Mouse (Mus musculus) embryonic facial prominence, embryonic 10.5 days (tissue): ENCODE data around the gene Dpp6. TPM values are rescaled to one million over a fixed set of nuclear protein-coding genes. Genes with fewer than 3 reads are reported as not detected.

Source experiments
- DNase-seq: peaks from one replicate; pipeline ENCODE4 v3.0.0-alpha.2; 2017; ENCODE audit warnings: low spot score
- H3K27ac ChIP-seq: fragments of 300-500 bp; sonication (generic); replicated peaks from 2 replicates; pipeline ENCODE4 v1.5.1; 2016; ENCODE audit warnings: mild to moderate bottlenecking
- H3K27me3 ChIP-seq: fragments of 300-500 bp; sonication (generic); replicated peaks from 2 replicates; pipeline ENCODE4 v1.6.1; 2016; ENCODE audit warnings: low read depth, mild to moderate bottlenecking; ENCODE audit not compliant: poor library complexity, severe bottlenecking
- H3K36me3 ChIP-seq: fragments of 300-500 bp; sonication (generic); replicated peaks from 2 replicates; pipeline ENCODE4 v1.6.1; 2016; ENCODE audit warnings: mild to moderate bottlenecking, moderate library complexity
- H3K4me1 ChIP-seq: fragments of 300-500 bp; sonication (generic); 2 replicates; pipeline ENCODE4 v1.6.1; 2016
- H3K4me3 ChIP-seq: fragments of 300-500 bp; sonication (generic); 2 replicates; pipeline ENCODE4 v1.5.1; 2016; ENCODE audit warnings: mild to moderate bottlenecking, moderate library complexity
- H3K9me3 ChIP-seq: fragments of 300-500 bp; sonication (generic); 2 replicates; pipeline ENCODE4 v1.6.1; 2016; ENCODE audit warnings: mild to moderate bottlenecking
- WGBS: fragments of 180-500 bp; shearing (Covaris S2); methylation state at CpG from one replicate; pipeline ENCODE4 v1.1.7; 2016; 5-methylcytosine and 5-hydroxymethylcytosine counted together
- polyA plus RNA-seq: library from polyadenylated mRNA; unstranded; fragments of >200 nt; fragmentation: Nextera tagmentation; extraction: Ambion mirVana; gene quantifications from 2 replicates; pipeline ENCODE4 v1.2.1, GENCODE M21; 2016

Gene Dpp6
- polyA plus RNA-seq, 1 experiment from 2014 or later = 2.4 TPM

GRCm38 (mm10) chr5:27048926-27049325, 231.9 kb downstream of the Dpp6 start:
- WGBS = 4% methylated on average over 9 of the region's 9 CpGs
- H3K4me3 ChIP-seq = peak overlapping the region; percentile 61

DNA sequence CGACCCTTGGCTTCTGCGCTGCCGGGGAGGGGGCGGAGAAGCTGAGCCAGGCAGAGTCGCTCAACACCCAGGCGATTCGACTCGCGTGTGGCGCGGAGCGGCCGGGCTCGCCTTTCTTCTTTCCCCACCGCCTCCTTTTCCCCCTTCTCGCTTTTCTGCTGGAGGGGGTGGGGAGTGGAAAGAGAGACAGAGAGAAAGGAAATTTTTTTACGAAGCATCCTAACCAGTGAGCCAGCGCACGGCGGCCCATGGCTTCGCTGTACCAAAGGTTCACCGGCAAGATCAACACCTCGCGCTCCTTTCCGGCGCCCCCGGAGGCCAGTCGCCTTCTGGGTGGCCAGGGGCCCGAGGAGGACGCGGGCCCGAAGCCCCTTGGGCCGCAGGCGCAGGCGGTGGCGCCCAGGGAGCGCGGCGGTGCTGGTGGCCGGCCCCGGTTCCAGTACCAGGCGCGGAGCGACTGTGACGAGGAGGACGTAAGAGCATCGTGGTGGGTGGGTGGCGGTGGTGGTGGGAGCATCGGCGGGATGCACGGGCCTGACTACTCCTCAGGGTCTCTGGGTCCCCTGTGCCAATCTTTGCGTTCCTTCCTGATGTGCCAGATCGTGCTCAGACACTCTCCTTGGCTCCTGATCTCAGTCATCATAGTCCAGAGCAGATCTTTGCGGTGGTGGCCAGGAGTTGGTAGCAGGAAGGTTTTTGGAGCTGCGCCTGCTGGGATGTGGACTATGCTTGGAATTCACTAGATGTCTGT, 232.5 kb downstream of the Dpp6 start:
- 2% methylated on average over 55 of the region's 55 CpGs for WGBS
- H3K27me3 ChIP-seq = peaks cover 47% of the 10 kb centered on the region
- no peak overlapping the region for H3K27ac ChIP-seq
- peak; percentile 27 for DNase-seq
- no peaks in the 10 kb centered on the region for H3K9me3 ChIP-seq
- H3K4me1 ChIP-seq = peaks cover 16% of the 10 kb centered on the region
- H3K36me3 ChIP-seq = no peaks in the 10 kb centered on the region
- H3K4me3 ChIP-seq = peak overlapping the region; percentile 61

More at GRCm38 (mm10) chr5:27048926-27049325, 231.9 kb downstream of the Dpp6 start:
- H3K4me1 ChIP-seq = peaks cover 17% of the 10 kb centered on the region
- H3K27ac ChIP-seq = no peak overlapping the region
- peak; percentile 13 for DNase-seq
- H3K36me3 ChIP-seq = no peaks in the 10 kb centered on the region
- no peaks in the 10 kb centered on the region for H3K9me3 ChIP-seq
- peaks cover 47% of the 10 kb centered on the region for H3K27me3 ChIP-seq

DNA sequence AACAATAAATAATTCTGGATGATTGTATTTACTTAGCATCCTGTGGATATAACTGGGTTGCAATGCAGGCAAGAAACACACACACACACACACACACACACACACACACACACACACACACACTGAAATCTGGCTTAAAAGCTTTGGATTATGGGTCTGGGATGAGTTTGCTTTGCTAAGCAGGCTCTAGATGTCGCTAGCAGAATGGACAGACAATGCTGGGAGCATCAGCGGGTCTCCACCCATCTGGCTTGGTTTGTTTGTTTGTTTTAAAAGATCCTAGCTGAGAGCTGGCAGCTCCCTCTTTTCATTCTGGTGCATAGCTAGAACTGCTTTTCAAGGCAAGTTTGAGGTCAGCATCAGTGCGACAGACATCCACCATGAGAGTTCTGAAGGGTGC, 234.2 kb downstream of the Dpp6 start:
- H3K4me1 ChIP-seq = peaks cover 14% of the 10 kb centered on the region
- no peak overlapping the region for H3K4me3 ChIP-seq
- H3K27me3 ChIP-seq = peaks cover 47% of the 10 kb centered on the region
- H3K27ac ChIP-seq = no peak overlapping the region
- 38% methylated on average over 3 of the region's 3 CpGs for WGBS
- DNase-seq = no peak
- no peaks in the 10 kb centered on the region for H3K9me3 ChIP-seq
- no peaks in the 10 kb centered on the region for H3K36me3 ChIP-seq

GRCm38 (mm10) chr5:27052441-27052840, 235.4 kb downstream of the Dpp6 start:
- peak; percentile 29 for DNase-seq
- H3K27me3 ChIP-seq = peaks cover 44% of the 10 kb centered on the region
- H3K4me1 ChIP-seq = peaks cover 14% of the 10 kb centered on the region
- H3K9me3 ChIP-seq = no peaks in the 10 kb centered on the region
- no peaks in the 10 kb centered on the region for H3K36me3 ChIP-seq
- no peak overlapping the region for H3K4me3 ChIP-seq
- WGBS = 23% methylated on average over 2 of the region's 2 CpGs
- no peak overlapping the region for H3K27ac ChIP-seq

- WGBS = 58% methylated on average over 5 of the region's 5 CpGs
- Histone ChIP-seq H3K4me3 (no peak overlapping the region), H3K9me3 (no peaks in the 10 kb centered on the region), H3K36me3 (no peaks in the 10 kb centered on the region), H3K4me1 (peaks cover 3% of the 10 kb centered on the region; the same call in 1 of the 2 replicates), H3K27me3 (peaks cover 4% of the 10 kb centered on the region), H3K27ac (no peak overlapping the region)
- no peak for DNase-seq
Observed at GRCm38 (mm10) chr5:27056436-27056835, 239.4 kb downstream of the Dpp6 start.

- no peak for DNase-seq
Observed at GRCm38 (mm10) chr5:27060114-27060513, 243.1 kb downstream of the Dpp6 start.

GRCm38 (mm10) chr5:27063871-27064270, 246.9 kb downstream of the Dpp6 start:
- Histone ChIP-seq H3K27me3 (no peaks in the 10 kb centered on the region), H3K9me3 (no peaks in the 10 kb centered on the region), H3K27ac (no peak overlapping the region), H3K36me3 (no peaks in the 10 kb centered on the region), H3K4me3 (no peak overlapping the region), H3K4me1 (peaks cover 3% of the 10 kb centered on the region; the same call in 1 of the 2 replicates)
- DNase-seq = no peak
- WGBS = 77% methylated on average over 1 of the region's 1 CpGs

More at GRCm38 (mm10) chr5:27060114-27060513, 243.1 kb downstream of the Dpp6 start:
- Histone ChIP-seq H3K9me3 (no peaks in the 10 kb centered on the region), H3K27ac (no peak overlapping the region), H3K4me3 (no peak overlapping the region), H3K4me1 (peaks cover 3% of the 10 kb centered on the region; the same call in 1 of the 2 replicates), H3K27me3 (no peaks in the 10 kb centered on the region), H3K36me3 (no peaks in the 10 kb centered on the region)
- WGBS = 82% methylated on average over 4 of the region's 4 CpGs

DNA sequence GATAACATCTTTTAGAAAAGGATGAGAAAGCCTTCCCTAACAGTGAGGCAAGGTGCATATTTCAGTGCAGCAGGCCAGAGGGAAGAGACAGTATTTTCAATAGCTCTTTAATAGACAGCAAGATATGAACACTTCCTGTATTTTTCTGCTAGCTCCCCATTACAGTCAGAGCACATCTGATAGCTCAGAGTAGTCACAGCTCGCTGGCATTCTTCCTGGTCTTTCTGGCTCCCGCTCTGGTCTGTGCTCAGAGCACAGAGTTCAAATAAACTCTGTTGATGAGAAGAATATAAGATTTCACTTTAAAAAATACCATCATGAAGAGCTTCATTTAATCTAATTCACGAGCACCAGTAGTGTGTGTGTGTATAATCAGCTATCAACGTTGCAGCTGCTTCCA, 249.8 kb downstream of the Dpp6 start:
- H3K36me3 ChIP-seq = no peaks in the 10 kb centered on the region
- 80% methylated on average over 4 of the region's 4 CpGs for WGBS
- no peak for DNase-seq
- no peak overlapping the region for H3K4me3 ChIP-seq
- no peaks in the 10 kb centered on the region for H3K27me3 ChIP-seq
- no peaks in the 10 kb centered on the region for H3K9me3 ChIP-seq
- no peaks in the 10 kb centered on the region for H3K4me1 ChIP-seq
- no peak overlapping the region for H3K27ac ChIP-seq

GRCm38 (mm10) chr5:27075131-27075591, 258.2 kb downstream of the Dpp6 start:
- H3K4me1 ChIP-seq = no peaks in the 10 kb centered on the region
- H3K9me3 ChIP-seq = no peaks in the 10 kb centered on the region
- no peaks in the 10 kb centered on the region for H3K27me3 ChIP-seq
- peak; percentile 60 for DNase-seq
- H3K27ac ChIP-seq = no peak overlapping the region
- WGBS = 24% methylated on average over 8 of the region's 8 CpGs
- H3K4me3 ChIP-seq = no peak overlapping the region
- no peaks in the 10 kb centered on the region for H3K36me3 ChIP-seq

DNA sequence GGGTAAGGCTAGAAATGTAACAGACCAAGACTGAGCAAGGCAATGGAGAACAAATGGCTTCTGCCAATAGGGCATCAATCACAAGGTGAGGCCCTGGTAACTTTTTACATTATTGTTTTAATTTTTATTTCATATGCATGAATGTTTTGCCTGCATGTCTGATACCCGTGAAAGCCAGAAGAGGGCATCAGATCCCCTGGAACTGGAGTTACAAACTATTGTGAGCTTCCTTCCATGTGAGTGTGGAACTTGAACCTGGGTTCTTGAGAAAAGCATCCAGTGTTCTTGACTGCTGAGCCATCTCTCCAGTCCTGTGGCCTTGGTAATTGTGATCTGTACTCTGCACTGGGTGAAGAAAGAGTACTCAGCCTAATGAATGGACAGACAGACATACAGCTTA, 259.0 kb downstream of the Dpp6 start:
- no peaks in the 10 kb centered on the region for H3K9me3 ChIP-seq
- H3K4me3 ChIP-seq = no peak overlapping the region
- no peak overlapping the region for H3K27ac ChIP-seq
- no peaks in the 10 kb centered on the region for H3K27me3 ChIP-seq
- no peaks in the 10 kb centered on the region for H3K36me3 ChIP-seq
- H3K4me1 ChIP-seq = no peaks in the 10 kb centered on the region
- DNase-seq = no peak
- 55% methylated on average over 1 of the region's 1 CpGs for WGBS

GRCm38 (mm10) chr5:27077821-27078220, 260.8 kb downstream of the Dpp6 start:
- Histone ChIP-seq H3K36me3 (no peaks in the 10 kb centered on the region), H3K27me3 (no peaks in the 10 kb centered on the region), H3K27ac (no peak overlapping the region), H3K9me3 (no peaks in the 10 kb centered on the region), H3K4me1 (no peaks in the 10 kb centered on the region), H3K4me3 (no peak overlapping the region)
- 68% methylated on average over 1 of the region's 1 CpGs for WGBS
- no peak for DNase-seq

DNA sequence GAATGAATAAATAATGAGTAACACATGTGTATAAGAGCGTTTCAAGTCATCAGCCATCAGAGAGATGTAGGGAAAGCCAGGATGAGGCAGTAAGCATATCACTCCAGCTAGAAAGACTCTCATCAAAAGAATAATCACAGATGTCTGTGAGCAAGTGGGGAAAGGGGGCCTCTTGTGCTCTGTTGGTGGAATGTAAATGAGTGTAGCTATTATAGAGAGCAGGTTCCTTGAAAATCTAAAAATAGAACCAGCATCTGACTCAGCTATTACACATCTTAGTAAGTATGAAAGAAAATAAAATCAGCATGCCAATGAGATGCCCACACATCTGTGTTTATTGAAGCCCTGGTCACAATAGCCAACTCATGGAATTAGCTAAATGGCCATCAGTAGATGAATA, 264.3 kb downstream of the Dpp6 start:
- Histone ChIP-seq H3K27ac (no peak overlapping the region), H3K4me1 (no peaks in the 10 kb centered on the region), H3K27me3 (no peaks in the 10 kb centered on the region), H3K36me3 (no peaks in the 10 kb centered on the region), H3K9me3 (no peaks in the 10 kb centered on the region), H3K4me3 (no peak overlapping the region)
- WGBS = 69% methylated on average over 1 of the region's 1 CpGs
- DNase-seq = no peak

DNA sequence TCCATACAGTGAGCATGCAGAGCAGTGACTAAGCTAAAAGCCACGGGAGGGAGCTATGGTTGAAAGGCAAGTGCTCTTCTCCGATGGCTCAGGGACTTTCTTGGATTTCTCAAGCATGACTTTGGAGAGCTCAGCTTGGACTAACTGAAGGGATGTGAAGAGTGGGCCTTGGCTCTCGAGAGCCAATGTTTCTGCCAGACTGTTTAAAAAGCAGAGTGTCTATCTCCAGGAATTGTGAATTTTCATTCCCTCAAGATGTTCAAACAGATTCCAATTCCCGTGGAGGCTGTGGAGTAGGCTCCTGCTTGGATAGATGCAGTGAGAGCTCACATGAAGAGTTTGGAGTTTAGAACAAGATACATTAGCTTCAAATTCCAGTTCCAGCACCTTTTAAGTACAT, 266.8 kb downstream of the Dpp6 start:
- Histone ChIP-seq H3K4me3 (no peak overlapping the region), H3K27ac (no peak overlapping the region), H3K36me3 (no peaks in the 10 kb centered on the region), H3K4me1 (no peaks in the 10 kb centered on the region), H3K27me3 (no peaks in the 10 kb centered on the region), H3K9me3 (no peaks in the 10 kb centered on the region)
- WGBS = 75% methylated on average over 4 of the region's 4 CpGs
- no peak for DNase-seq
